Mouse (Mus musculus): Measurements from ENCODE around the gene Casp2. TPM values are rescaled to one million over a fixed set of nuclear protein-coding genes. Genes with fewer than 3 reads are reported as not detected.

Gene Casp2
- polyA plus RNA-seq, 1 experiment from 2014 or later = 72.7 TPM

Other genes with a start within 250 kb of the Casp2 start
- not detected in 2 replicates for gene Sva, start 226.6 kb upstream of the Casp2 start, polyA plus RNA-seq (2015; fragmentation: Nextera tagmentation; extraction: Ambion mirVana)
- not detected in 2 replicates for gene Tas2r139, start 124.0 kb upstream of the Casp2 start, polyA plus RNA-seq (2015; fragmentation: Nextera tagmentation; extraction: Ambion mirVana)
- gene Tas2r144, start 49.7 kb upstream of the Casp2 start, polyA plus RNA-seq (2015; fragmentation: Nextera tagmentation; extraction: Ambion mirVana) = not detected in 2 replicates
- 7.5 and 10.0 TPM in 2 replicates for gene Gstk1, start 19.1 kb upstream of the Casp2 start, polyA plus RNA-seq (2015; fragmentation: Nextera tagmentation; extraction: Ambion mirVana)
- 0.43 and 0.54 TPM in 2 replicates for gene Tmem139, start 3.0 kb upstream of the Casp2 start, polyA plus RNA-seq (2015; fragmentation: Nextera tagmentation; extraction: Ambion mirVana)
- gene Clcn1, start 21.7 kb downstream of the Casp2 start, polyA plus RNA-seq (2015; fragmentation: Nextera tagmentation; extraction: Ambion mirVana) = 0.10 and 0.26 TPM in 2 replicates
- 0.07 TPM in 1 of 2 replicates, not detected in the other for gene Fam131b, start 59.7 kb downstream of the Casp2 start, polyA plus RNA-seq (2015; fragmentation: Nextera tagmentation; extraction: Ambion mirVana)
- gene Zyx, start 84.6 kb downstream of the Casp2 start, polyA plus RNA-seq (2015; fragmentation: Nextera tagmentation; extraction: Ambion mirVana) = 60.7 and 64.4 TPM in 2 replicates
- 4.0 and 4.3 TPM in 2 replicates for gene Epha1, start 108.3 kb downstream of the Casp2 start, polyA plus RNA-seq (2015; fragmentation: Nextera tagmentation; extraction: Ambion mirVana)
- not detected in 2 replicates for gene Tas2r143, start 135.3 kb downstream of the Casp2 start, polyA plus RNA-seq (2015; fragmentation: Nextera tagmentation; extraction: Ambion mirVana)
- gene Tas2r135, start 140.4 kb downstream of the Casp2 start, polyA plus RNA-seq (2015; fragmentation: Nextera tagmentation; extraction: Ambion mirVana) = not detected in 2 replicates
- not detected in 2 replicates for gene Tas2r126, start 169.6 kb downstream of the Casp2 start, polyA plus RNA-seq (2015; fragmentation: Nextera tagmentation; extraction: Ambion mirVana)
- gene Olfr458, start 200.2 kb downstream of the Casp2 start, polyA plus RNA-seq (2015; fragmentation: Nextera tagmentation; extraction: Ambion mirVana) = not detected in 2 replicates
- not detected in 2 replicates for gene Olfr457, start 211.3 kb downstream of the Casp2 start, polyA plus RNA-seq (2015; fragmentation: Nextera tagmentation; extraction: Ambion mirVana)
- not detected in 2 replicates for gene Olfr456, start 222.2 kb downstream of the Casp2 start, polyA plus RNA-seq (2015; fragmentation: Nextera tagmentation; extraction: Ambion mirVana)